Mouse (Mus musculus): ENCODE results near the gene Rnf220. TPM values are rescaled to one million over a fixed set of nuclear protein-coding genes. Genes with fewer than 3 reads are reported as not detected.

Gene Rnf220
- total and polyA plus RNA-seq, 3 experiments, result 64.4 to 117 (median 86.8) TPM

DNA sequence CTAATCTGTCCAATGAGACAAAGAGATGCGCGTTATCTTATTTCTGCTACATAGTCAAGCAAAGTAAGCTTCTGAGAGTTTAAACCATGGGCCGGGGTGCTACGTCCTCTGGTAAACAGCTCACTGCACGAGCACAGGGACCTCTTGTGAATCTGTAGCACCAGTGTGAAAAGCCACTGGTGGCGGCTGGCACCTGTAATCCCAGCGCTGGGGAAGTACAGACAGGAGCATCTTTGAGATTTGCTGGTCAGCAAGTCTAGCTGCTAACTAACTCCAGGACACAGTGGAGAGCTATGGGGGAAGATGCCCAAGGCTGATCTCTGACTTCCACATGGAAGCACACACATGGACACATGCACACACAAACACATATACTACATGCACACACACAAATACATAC is 28.9 kb downstream of the Rnf220 start:
- Histone ChIP-seq H3K4me2 (ENCODE audit: insufficient read depth, low read depth, poor library complexity, severe bottlenecking) (no peak overlapping the region), H3K4me3 (replicated peaks in 1 of 3; ENCODE audit: low read depth in 2 of 3, low read length in 2 of 3, poor library complexity in 1 of 3) (no peak overlapping the region), H3K4me1 (ENCODE audit: control insufficient read depth in 1 of 2, insufficient read depth in 2 of 2) (peaks cover 0 to 17% of the 10 kb centered on the region in 2 experiments; a peak in 2 of 4 replicates), H3K27me3 (replicated peaks) (no peaks in the 10 kb centered on the region), H3K36me3 (replicated peaks in 1 of 2; ENCODE audit: control insufficient read depth in 1 of 2, insufficient read depth in 1 of 2, low read length in 1 of 2) (no peaks in the 10 kb centered on the region), H3K27ac (ENCODE audit: insufficient read depth, low read depth) (no peak overlapping the region), H3K9me3 (replicated peaks; ENCODE audit: low read length) (no peaks in the 10 kb centered on the region), H3K9ac (ENCODE audit: insufficient read depth, low read depth) (no peak overlapping the region), H3K79me2 (replicated peaks; ENCODE audit: control insufficient read depth, extremely low read depth, insufficient read depth, poor library complexity, severe bottlenecking) (no peaks in the 10 kb centered on the region)
- in situ Hi-C loops (cut with MboI; ENCODE audit: low pct_ligation_motif_present, low pct_unique_long_range_greater_than_20kb, low sequenced_read_pairs), result no loop called here
- no peak for TF ChIP-seq TBP (conservative IDR thresholded peaks at IDR 0.05; ENCODE audit: low read depth, low read length)
- TF ChIP-seq MAFK (IDR thresholded peaks at IDR 0.05; ENCODE audit: insufficient replicate concordance, low read length), result no peak
- TF ChIP-seq JUN (IDR thresholded peaks at IDR 0.05; ENCODE audit: insufficient read depth, low read depth, low read length), result no peak
- no peak for TF ChIP-seq MYC (IDR thresholded peaks at IDR 0.05; ENCODE audit: low read depth, low read length)
- TF ChIP-seq ELF1 (IDR thresholded peaks at IDR 0.05; ENCODE audit: low read depth, low read length), result no peak
- no peak for TF ChIP-seq MXI1 (IDR thresholded peaks at IDR 0.05; ENCODE audit: low read depth, low read length)
- no peak for TF ChIP-seq EP300 (IDR thresholded peaks at IDR 0.05; ENCODE audit: low read length)
- dilution Hi-C loops (cut with MboI; ENCODE audit: extremely low pct_ligation_motif_present, extremely low pct_unique_long_range_greater_than_20kb, low sequenced_read_pairs), result no loop called here
- DNase-seq (ENCODE audit: extremely low read depth), result no peak

DNA sequence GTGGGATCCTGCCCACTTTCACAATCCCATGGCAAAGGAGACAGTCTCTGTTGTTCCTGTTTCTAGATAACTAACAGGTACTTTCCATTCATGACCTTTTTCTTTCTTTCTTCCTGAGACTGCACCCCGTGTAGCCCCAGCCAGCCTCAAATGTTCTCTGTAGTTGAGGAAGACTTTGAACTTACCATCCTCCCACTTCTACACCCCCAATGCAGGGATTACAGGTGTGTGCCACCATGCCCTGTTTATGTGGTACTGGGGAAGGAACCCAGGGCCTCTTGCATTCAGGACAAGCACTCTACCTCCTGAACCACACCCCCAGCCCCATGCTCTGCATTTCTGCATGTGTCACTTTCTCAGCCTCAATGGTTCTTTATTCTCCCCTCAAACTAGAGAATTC is 47.7 kb downstream of the Rnf220 start:
- in situ Hi-C loops (cut with MboI; ENCODE audit: low pct_ligation_motif_present, low pct_unique_long_range_greater_than_20kb, low sequenced_read_pairs), result no loop called here
- no peak overlapping the region for H3K4me2 ChIP-seq (ENCODE audit: insufficient read depth, low read depth, poor library complexity, severe bottlenecking)
- no peak overlapping the region for H3K27ac ChIP-seq (ENCODE audit: insufficient read depth, low read depth)
- peaks cover 0 to 9% of the 10 kb centered on the region in 2 experiments; a peak in 2 of 4 replicates for H3K4me1 ChIP-seq (ENCODE audit: control insufficient read depth in 1 of 2, insufficient read depth in 2 of 2)
- no peaks in the 10 kb centered on the region for H3K79me2 ChIP-seq (replicated peaks; ENCODE audit: control insufficient read depth, extremely low read depth, insufficient read depth, poor library complexity, severe bottlenecking)
- no peak overlapping the region for H3K4me3 ChIP-seq (replicated peaks in 1 of 3; ENCODE audit: low read depth in 2 of 3, low read length in 2 of 3, poor library complexity in 1 of 3)
- H3K9ac ChIP-seq (ENCODE audit: insufficient read depth, low read depth), result no peak overlapping the region
- dilution Hi-C loops (cut with MboI; ENCODE audit: extremely low pct_ligation_motif_present, extremely low pct_unique_long_range_greater_than_20kb, low sequenced_read_pairs), result no loop called here
- DNase-seq (ENCODE audit: extremely low read depth), result no peak
- H3K9me3 ChIP-seq (replicated peaks; ENCODE audit: low read length), result no peaks in the 10 kb centered on the region
- TF ChIP-seq MAZ (IDR thresholded peaks at IDR 0.05; ENCODE audit: low read depth, low read length) (no peak), JUN (IDR thresholded peaks at IDR 0.05; ENCODE audit: insufficient read depth, low read depth, low read length) (no peak), HCFC1 (IDR thresholded peaks at IDR 0.05; ENCODE audit: low read depth, low read length) (no peak), MAX (IDR thresholded peaks at IDR 0.05; ENCODE audit: low read length) (no peak), KAT2A (IDR thresholded peaks at IDR 0.05; ENCODE audit: insufficient replicate concordance, low read length) (no peak), RAD21 (IDR thresholded peaks at IDR 0.05; ENCODE audit: low read depth, low read length) (no peak), EP300 (IDR thresholded peaks at IDR 0.05; ENCODE audit: low read length) (no peak), ELF1 (IDR thresholded peaks at IDR 0.05; ENCODE audit: low read depth, low read length) (no peak), POLR2A (IDR thresholded peaks at IDR 0.05; ENCODE audit: low read depth, low read length) (no peak), POLR2AphosphoS2 (IDR thresholded peaks at IDR 0.05; ENCODE audit: low read depth, low read length) (no peak), TBP (conservative IDR thresholded peaks at IDR 0.05; ENCODE audit: low read depth, low read length) (no peak), ZMIZ1 (IDR thresholded peaks at IDR 0.05; ENCODE audit: low read depth, low read length) (no peak), RCOR1 (conservative IDR thresholded peaks at IDR 0.05; ENCODE audit: low read depth, low read length) (no peak), CHD1 (IDR thresholded peaks at IDR 0.05; ENCODE audit: low read depth, low read length) (no peak), JUND (conservative IDR thresholded peaks at IDR 0.05; ENCODE audit: low read depth, low read length) (no peak), NRF1 (IDR thresholded peaks at IDR 0.05; ENCODE audit: low read depth, low read length) (no peak), ZNF384 (IDR thresholded peaks at IDR 0.05; ENCODE audit: low read depth, low read length) (no peak)
- no peaks in the 10 kb centered on the region for H3K36me3 ChIP-seq (replicated peaks in 1 of 2; ENCODE audit: control insufficient read depth in 1 of 2, insufficient read depth in 1 of 2, low read length in 1 of 2)
- H3K27me3 ChIP-seq (replicated peaks), result no peaks in the 10 kb centered on the region

All from CH12.LX (cell line).